Mouse (Mus musculus) embryonic facial prominence, embryonic 12.5 days (tissue): ENCODE measurements around the gene Nemp2. TPM values are rescaled to one million over a fixed set of nuclear protein-coding genes. Genes with fewer than 3 reads are reported as not detected.

Experiments used
- ATAC-seq: fragments of 200-750 bp; cut with Nextera tagmentation; 2 replicates; pipeline ENCODE4 v1.8.0; 2017; ENCODE audit not compliant: insufficient number of reproducible peaks, insufficient read depth, low FRiP score, low TSS enrichment
- H3K27ac ChIP-seq: fragments of 300-500 bp; sonication (generic); 2 replicates; pipeline ENCODE4 v1.5.1; 2016; ENCODE audit warnings: mild to moderate bottlenecking
- H3K27me3 ChIP-seq: fragments of 300-500 bp; sonication (generic); 2 replicates; pipeline ENCODE4 v1.6.1; 2016; ENCODE audit warnings: mild to moderate bottlenecking, moderate library complexity
- H3K36me3 ChIP-seq: fragments of 300-500 bp; sonication (generic); 2 replicates; pipeline ENCODE4 v1.6.1; 2016; ENCODE audit warnings: mild to moderate bottlenecking
- H3K4me1 ChIP-seq: fragments of 300-500 bp; sonication (generic); 2 replicates; pipeline ENCODE4 v1.6.1; 2016
- H3K4me2 ChIP-seq: fragments of 300-500 bp; sonication (generic); replicated peaks from 2 replicates; pipeline ENCODE4 v1.6.1; 2016; ENCODE audit warnings: mild to moderate bottlenecking, moderate library complexity
- H3K4me3 ChIP-seq: fragments of 300-500 bp; sonication (generic); 2 replicates; pipeline ENCODE4 v1.5.1; 2016; ENCODE audit warnings: mild to moderate bottlenecking
- H3K9ac ChIP-seq: fragments of 300-500 bp; sonication (generic); 2 replicates; pipeline ENCODE4 v1.6.1; 2016; ENCODE audit warnings: mild to moderate bottlenecking, moderate library complexity
- H3K9me3 ChIP-seq: fragments of 300-500 bp; sonication (generic); 2 replicates; pipeline ENCODE4 v1.6.1; 2016; ENCODE audit warnings: mild to moderate bottlenecking, moderate library complexity
- whole genome bisulfite sequencing: fragments of 180-500 bp; shearing (Covaris S2); methylation state at CpG from one replicate; pipeline ENCODE4 v1.1.7; 2016; 5-methylcytosine and 5-hydroxymethylcytosine counted together
- polyA plus RNA-seq: library from polyadenylated mRNA; unstranded; fragments of >200 nt; fragmentation: Nextera tagmentation; extraction: Ambion mirVana; gene quantifications from 2 replicates; pipeline ENCODE4 v1.2.1, GENCODE M21; 2016

Gene Nemp2
- polyA plus RNA-seq: 11.3 and 12.2 TPM in 2 replicates

DNA sequence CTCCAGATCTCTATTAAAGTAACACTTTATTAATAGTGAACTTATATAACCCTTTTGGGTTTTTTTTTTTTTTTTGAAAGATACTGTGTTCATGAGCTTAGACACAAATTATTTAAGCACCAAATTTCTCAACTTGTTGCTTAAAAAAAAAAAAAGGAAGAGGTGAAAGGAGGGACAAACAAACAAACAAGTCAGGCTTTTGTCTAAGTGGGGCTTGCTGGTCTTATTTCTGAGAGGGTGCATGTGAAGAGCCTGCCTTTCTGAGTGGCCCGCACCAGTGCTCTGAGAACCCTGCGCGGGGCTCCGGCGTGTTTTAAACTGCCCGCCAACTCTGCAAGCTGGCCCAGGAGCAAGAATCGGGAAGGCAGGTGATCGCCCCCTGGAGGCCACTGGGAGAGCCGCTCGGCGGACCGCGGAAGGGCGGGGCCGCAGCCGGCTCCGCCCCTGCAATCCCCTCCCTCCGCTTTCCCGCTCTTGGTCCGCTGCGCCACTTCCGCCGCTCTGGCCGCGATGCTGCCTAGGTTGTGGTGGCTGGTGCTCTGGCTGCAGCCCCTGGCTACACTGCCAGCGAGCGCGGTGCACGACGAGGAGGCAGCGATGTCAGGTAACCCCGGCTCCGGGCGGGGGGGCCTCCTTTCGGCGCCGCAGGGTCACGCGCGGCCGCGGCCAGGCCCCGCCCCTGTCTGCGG lies at the start of gene Nemp2:
TSS of gene Nemp2 (plus strand) at position 456 of the 689 bp plus-strand sequence.
- peak within 1 kb of the TSS; percentile 51 for H3K4me2 ChIP-seq
- H3K4me1 ChIP-seq: peaks cover 10% of the 10 kb centered on the region
- H3K27ac ChIP-seq: peak within 1 kb of the TSS; percentile 85
- no peaks in the 10 kb centered on the region for H3K9me3 ChIP-seq
- H3K9ac ChIP-seq: peak within 1 kb of the TSS; percentile 76
- under 1% methylated on average over 44 of the region's 44 CpGs for WGBS
- H3K4me3 ChIP-seq: peak within 1 kb of the TSS; percentile 58
- H3K27me3 ChIP-seq: no peaks in the 10 kb centered on the region
- H3K36me3 ChIP-seq: no peaks in the 10 kb centered on the region
- peak; percentile 89 for ATAC-seq

DNA sequence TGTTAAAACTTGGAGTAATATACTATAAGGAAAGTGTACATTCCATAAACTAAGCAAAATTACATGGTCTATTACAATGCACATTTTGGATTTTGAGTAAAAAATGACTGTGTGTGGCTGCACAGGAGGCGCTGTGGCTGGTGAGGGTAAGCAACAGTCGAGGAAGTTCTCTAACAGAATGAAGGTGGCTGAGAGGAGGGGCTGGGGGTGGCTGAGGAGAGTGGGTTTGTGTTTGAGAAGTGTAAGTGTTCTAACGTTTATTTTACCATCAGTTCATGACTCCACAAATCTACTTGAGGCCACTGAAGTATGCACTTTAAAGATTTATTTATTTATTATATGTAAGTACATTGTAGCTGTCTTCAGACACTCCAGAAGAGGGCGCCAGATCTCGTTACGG lies 48.8 kb upstream of the Nemp2 start:
- Histone ChIP-seq H3K4me1 (peaks cover 15% of the 10 kb centered on the region), H3K36me3 (no peaks in the 10 kb centered on the region), H3K9ac (no peak overlapping the region), H3K4me3 (no peak overlapping the region), H3K4me2 (no peak overlapping the region), H3K27me3 (no peaks in the 10 kb centered on the region), H3K9me3 (no peaks in the 10 kb centered on the region), H3K27ac (no peak overlapping the region)
- 74% methylated on average over 6 of the region's 6 CpGs for WGBS
- ATAC-seq: no peak

DNA sequence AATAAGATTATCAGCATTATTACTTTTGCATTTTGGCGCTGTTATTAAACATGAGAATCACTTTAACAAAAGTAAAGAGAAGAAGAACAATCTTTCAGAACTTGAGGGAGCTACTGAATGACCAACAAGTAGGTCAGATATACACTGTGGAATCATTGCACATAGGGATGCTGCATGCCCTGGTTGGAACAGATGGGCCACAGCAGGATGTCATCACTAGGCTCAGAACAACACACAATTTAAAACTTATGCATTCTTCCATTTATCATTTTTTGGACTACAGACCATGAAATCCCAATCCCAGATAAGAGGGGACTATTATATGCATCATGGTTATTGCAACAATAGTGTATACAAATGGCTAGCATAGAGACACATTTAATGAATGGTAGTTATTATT lies 47.6 kb upstream of the Nemp2 start:
- WGBS: 98% methylated on average over 1 of the region's 1 CpGs
- Histone ChIP-seq H3K27me3 (no peaks in the 10 kb centered on the region), H3K4me3 (no peak overlapping the region), H3K36me3 (no peaks in the 10 kb centered on the region), H3K27ac (no peak overlapping the region), H3K9ac (no peak overlapping the region), H3K4me2 (no peak overlapping the region), H3K4me1 (peaks cover 13% of the 10 kb centered on the region), H3K9me3 (no peaks in the 10 kb centered on the region)
- ATAC-seq: no peak

DNA sequence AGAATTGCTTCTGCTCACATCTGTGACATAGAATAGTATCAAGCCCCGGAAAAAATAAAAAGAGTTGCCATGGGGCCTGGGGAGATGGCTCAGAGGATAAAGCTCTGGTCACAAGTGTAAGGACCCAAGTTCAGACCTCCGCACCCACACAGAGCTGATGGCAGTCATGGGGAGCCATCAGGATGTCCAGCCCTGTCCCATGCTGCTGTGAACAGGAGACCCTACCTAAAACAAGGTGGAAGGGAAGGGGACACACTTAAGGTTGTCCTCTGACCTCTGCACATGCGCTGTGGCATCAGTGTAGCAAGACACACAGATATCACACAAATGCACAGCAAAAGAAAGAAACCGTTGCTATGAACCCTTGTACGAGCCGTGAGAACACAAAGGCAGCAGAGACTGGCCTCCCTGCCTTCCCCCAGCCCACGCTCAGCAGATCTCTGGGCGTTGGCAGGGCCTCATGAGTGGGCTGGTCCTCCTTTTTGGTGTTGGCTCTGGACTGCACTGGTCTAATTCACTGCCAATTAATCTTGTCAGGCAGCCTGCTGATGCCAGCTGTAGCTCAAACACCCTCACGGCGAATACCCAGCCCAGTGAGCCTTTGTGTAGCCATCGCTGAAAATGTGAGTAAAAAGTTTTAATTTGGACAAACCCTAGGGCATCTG lies 33.4 kb upstream of the Nemp2 start:
- H3K36me3 ChIP-seq: no peaks in the 10 kb centered on the region
- H3K27me3 ChIP-seq: no peaks in the 10 kb centered on the region
- WGBS: 74% methylated on average over 11 of the region's 11 CpGs
- H3K4me2 ChIP-seq: no peak overlapping the region
- H3K4me1 ChIP-seq: no peaks in the 10 kb centered on the region
- ATAC-seq: no peak
- no peak overlapping the region for H3K27ac ChIP-seq
- no peak overlapping the region for H3K4me3 ChIP-seq
- no peaks in the 10 kb centered on the region for H3K9me3 ChIP-seq
- no peak overlapping the region for H3K9ac ChIP-seq

DNA sequence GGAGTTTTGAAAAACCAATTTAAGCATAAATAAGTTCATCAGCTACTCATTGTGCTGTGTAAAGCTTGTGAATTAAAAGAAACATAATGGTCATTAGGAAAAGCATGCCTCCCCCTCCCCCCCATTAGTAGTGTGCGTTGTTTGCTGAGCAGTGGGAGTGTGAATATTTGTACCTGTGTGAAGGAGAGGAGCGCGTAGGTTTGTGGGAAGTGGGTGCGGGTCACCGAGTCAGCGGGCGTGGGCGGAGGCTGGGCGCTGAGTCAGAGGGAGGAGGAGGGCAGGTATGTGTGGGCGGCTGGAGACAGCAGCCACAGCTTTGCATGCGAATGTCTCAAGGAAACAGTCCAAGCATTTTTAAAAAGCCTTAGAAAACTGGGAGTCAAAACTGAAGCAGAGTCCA lies 32.7 kb upstream of the Nemp2 start:
- WGBS: 70% methylated on average over 11 of the region's 11 CpGs
- Histone ChIP-seq H3K4me2 (no peak overlapping the region), H3K36me3 (no peaks in the 10 kb centered on the region), H3K4me3 (no peak overlapping the region), H3K27ac (no peak overlapping the region), H3K9ac (no peak overlapping the region), H3K4me1 (no peaks in the 10 kb centered on the region), H3K27me3 (no peaks in the 10 kb centered on the region), H3K9me3 (no peaks in the 10 kb centered on the region)
- no peak for ATAC-seq

DNA sequence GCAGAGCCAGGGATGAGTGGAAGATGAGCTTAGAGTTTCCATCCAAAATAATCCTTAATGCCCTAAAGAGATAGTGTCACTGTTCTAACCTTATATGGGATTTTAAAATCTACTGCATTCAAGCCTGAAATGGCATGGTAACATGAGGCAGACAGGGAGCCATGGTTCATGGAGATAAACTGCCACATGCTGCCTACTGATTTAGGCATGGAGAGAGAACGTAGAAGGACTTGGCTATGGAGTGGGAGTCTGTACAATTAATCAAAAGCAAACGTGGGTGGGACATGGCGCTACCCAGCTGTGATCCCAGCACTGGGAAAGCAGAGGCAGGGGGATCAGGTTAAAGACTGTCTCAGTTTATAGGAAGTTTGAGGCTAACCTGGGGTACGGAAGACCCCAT lies 32.1 kb upstream of the Nemp2 start:
- WGBS: 65% methylated on average over 4 of the region's 4 CpGs
- Histone ChIP-seq H3K27ac (no peak overlapping the region), H3K9me3 (no peaks in the 10 kb centered on the region)

DNA sequence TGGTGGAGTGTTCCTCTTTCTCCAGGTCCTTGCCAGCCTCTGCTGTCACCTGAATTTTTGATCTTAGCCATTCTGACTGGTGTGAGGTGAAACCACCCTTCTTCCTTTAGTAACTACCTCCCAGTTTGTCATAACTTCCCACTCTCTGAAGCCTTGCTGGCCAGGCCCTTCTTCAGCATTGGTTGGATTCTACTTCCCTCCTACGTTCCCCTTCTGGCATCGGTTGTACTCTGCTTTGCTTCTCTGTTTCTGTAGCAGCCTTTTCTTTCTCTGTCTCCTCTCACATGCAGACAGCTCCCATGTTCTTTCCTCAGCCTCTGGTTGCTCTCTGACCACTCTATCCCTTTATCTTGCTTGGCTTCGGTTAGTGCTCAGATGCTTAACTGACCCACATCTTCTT lies 29.0 kb upstream of the Nemp2 start:
- H3K4me3 ChIP-seq: no peak overlapping the region
- no peaks in the 10 kb centered on the region for H3K27me3 ChIP-seq
- no peaks in the 10 kb centered on the region for H3K4me1 ChIP-seq
- no peaks in the 10 kb centered on the region for H3K9me3 ChIP-seq
- H3K27ac ChIP-seq: no peak overlapping the region
- ATAC-seq: no peak
- WGBS: 94% methylated on average over 3 of the region's 3 CpGs
- H3K4me2 ChIP-seq: no peak overlapping the region
- no peaks in the 10 kb centered on the region for H3K36me3 ChIP-seq
- no peak overlapping the region for H3K9ac ChIP-seq

More for the DNA sequence above, 32.1 kb upstream of the Nemp2 start:
- no peak for ATAC-seq
- H3K4me3 ChIP-seq: no peak overlapping the region
- no peak overlapping the region for H3K9ac ChIP-seq
- H3K4me2 ChIP-seq: no peak overlapping the region
- H3K4me1 ChIP-seq: no peaks in the 10 kb centered on the region
- no peaks in the 10 kb centered on the region for H3K36me3 ChIP-seq
- H3K27me3 ChIP-seq: no peaks in the 10 kb centered on the region

DNA sequence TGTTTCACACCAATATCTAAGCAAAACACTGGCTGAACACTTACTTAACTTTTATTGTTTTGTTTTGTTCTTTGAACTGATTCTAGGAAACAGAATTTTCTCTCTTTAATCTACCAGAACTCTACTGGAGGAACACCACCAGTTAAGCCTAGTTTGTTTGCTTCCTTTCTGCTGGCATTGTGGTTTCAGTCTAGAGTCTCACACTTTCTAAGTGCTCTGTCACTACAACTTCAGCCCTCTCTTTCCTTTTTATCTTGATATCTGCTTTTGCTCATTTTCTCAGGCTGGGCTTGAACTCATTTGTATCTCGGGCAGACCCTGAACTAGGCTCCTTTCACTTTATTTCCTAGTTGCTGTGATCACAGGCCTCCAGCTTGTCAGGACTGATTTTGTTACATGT lies 22.8 kb upstream of the Nemp2 start:
- H3K36me3 ChIP-seq: no peaks in the 10 kb centered on the region
- no peak overlapping the region for H3K4me3 ChIP-seq
- no peak overlapping the region for H3K9ac ChIP-seq
- no peak for ATAC-seq
- no peak overlapping the region for H3K27ac ChIP-seq
- 76% methylated on average over 1 of the region's 1 CpGs for WGBS
- H3K9me3 ChIP-seq: no peaks in the 10 kb centered on the region
- H3K27me3 ChIP-seq: no peaks in the 10 kb centered on the region
- H3K4me2 ChIP-seq: no peak overlapping the region
- H3K4me1 ChIP-seq: no peaks in the 10 kb centered on the region

DNA sequence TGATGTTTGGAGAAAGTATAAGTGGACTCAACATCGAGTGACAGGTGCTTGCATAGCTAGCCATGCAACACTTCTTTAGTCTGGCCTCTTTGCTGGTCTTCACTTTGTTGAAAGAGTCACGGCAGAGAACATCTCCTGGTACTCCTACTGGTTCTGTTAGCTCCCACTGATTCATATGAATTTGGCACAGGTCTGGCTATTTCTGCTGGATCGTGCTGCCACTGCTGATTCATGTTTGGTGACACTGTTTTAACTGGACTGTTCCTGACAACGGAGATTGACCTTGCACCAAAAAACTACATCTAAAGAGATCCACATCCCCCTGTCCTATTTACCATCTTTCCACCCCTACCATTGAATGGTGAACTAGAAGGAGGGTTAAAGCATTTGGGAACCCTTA lies 22.0 kb upstream of the Nemp2 start:
- H3K27me3 ChIP-seq: no peaks in the 10 kb centered on the region
- H3K4me3 ChIP-seq: no peak overlapping the region
- no peaks in the 10 kb centered on the region for H3K4me1 ChIP-seq
- no peaks in the 10 kb centered on the region for H3K36me3 ChIP-seq
- no peak overlapping the region for H3K4me2 ChIP-seq
- WGBS: 87% methylated on average over 4 of the region's 4 CpGs
- no peak overlapping the region for H3K27ac ChIP-seq
- H3K9ac ChIP-seq: no peak overlapping the region
- no peak for ATAC-seq
- H3K9me3 ChIP-seq: no peaks in the 10 kb centered on the region

DNA sequence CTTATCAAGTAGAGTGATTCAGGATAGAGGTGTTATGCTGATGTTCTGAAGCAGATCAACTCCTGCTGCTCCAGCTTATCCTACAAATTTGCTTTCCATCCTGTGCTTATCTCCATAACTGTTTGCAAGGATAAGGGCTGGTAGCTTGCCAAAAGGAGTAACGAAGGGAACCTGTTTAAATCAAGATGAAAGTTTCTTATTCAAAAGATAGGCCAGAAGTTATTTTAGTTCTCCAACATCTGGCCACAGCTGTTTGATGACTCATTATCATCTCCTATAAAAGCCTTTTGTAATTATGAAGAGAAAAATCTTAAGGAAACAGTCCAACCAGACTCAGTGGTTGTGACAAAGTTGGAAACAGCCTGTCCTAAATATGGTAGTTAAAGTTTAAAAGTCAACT lies 12.3 kb upstream of the Nemp2 start:
- Histone ChIP-seq H3K4me2 (no peak overlapping the region), H3K27ac (no peak overlapping the region), H3K27me3 (no peaks in the 10 kb centered on the region), H3K36me3 (no peaks in the 10 kb centered on the region), H3K4me1 (no peaks in the 10 kb centered on the region), H3K9me3 (no peaks in the 10 kb centered on the region), H3K9ac (no peak overlapping the region), H3K4me3 (no peak overlapping the region)
- ATAC-seq: no peak
- WGBS: 73% methylated on average over 1 of the region's 1 CpGs

DNA sequence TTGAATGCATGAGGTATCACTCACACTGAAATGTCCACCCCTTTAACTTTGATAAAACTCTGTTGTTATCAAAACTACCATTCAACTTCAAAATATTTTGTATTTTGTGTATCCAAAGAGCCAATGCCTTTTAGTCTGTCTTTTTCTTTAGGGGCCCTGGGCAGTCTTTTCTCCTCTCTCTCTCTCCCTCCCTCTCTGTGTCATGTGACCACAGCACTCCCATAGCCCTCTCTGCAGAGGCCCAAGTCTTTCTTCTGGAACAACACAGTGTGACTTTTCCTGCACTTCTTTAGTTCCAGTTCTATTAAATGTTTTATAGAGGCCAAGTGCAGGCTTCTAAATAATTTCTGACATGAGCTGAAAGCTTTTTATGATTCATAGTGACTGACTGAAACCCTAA lies 10.1 kb upstream of the Nemp2 start:
- no peak overlapping the region for H3K4me2 ChIP-seq
- H3K4me3 ChIP-seq: no peak overlapping the region
- no peaks in the 10 kb centered on the region for H3K9me3 ChIP-seq
- ATAC-seq: no peak
- no peaks in the 10 kb centered on the region for H3K4me1 ChIP-seq
- H3K36me3 ChIP-seq: no peaks in the 10 kb centered on the region
- H3K27me3 ChIP-seq: no peaks in the 10 kb centered on the region
- no peak overlapping the region for H3K9ac ChIP-seq
- H3K27ac ChIP-seq: no peak overlapping the region

DNA sequence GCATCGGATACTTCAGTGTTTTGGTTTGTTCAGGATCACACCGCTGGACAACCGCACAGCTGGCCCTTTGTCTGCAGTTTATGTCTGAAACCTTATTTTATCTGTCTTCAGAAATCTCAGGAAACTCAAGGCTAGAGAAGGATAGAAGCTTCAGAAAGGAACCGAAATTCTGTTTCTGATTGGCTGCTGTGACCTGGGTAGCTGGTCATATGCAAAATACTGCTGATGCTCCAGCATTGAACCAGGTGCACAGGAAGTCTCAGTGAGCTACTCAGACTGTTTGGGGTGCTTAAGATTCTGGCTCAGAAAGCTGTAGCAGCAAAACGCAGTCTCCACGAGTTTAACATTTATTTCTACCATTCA lies 415 bp downstream of the Nemp2 start:
- Histone ChIP-seq H3K36me3 (no peaks in the 10 kb centered on the region), H3K9me3 (no peaks in the 10 kb centered on the region), H3K4me3 (peak overlapping the region; percentile 58), H3K4me1 (peaks cover 10% of the 10 kb centered on the region), H3K27me3 (no peaks in the 10 kb centered on the region), H3K27ac (peak overlapping the region; percentile 85), H3K9ac (peak overlapping the region; percentile 76), H3K4me2 (peak overlapping the region; percentile 51)
- ATAC-seq: peak; percentile 74
- 0% methylated on average over 6 of the region's 6 CpGs for WGBS
